Mouse (Mus musculus): Measurements from ENCODE around the gene Ints7.

Gene Ints7

GRCm38 (mm10) chr1:191585704-191586103, 10.3 kb downstream of the Ints7 start:
- DNase-seq: no peak

GRCm38 (mm10) chr1:191587062-191587461, 11.6 kb downstream of the Ints7 start:
- no peak for DNase-seq

- DNase-seq: no peak
Measured at GRCm38 (mm10) chr1:191588749-191589148, 13.3 kb downstream of the Ints7 start.

- DNase-seq: no peak
Measured at GRCm38 (mm10) chr1:191592016-191592720, 16.7 kb downstream of the Ints7 start.

GRCm38 (mm10) chr1:191596076-191596475, 20.6 kb downstream of the Ints7 start:
- no peak for DNase-seq

GRCm38 (mm10) chr1:191599210-191599609, 23.8 kb downstream of the Ints7 start:
- no peak for DNase-seq

GRCm38 (mm10) chr1:191604690-191605089, 29.3 kb downstream of the Ints7 start:
- no peak for DNase-seq

GRCm38 (mm10) chr1:191609051-191609450, 33.6 kb downstream of the Ints7 start:
- DNase-seq: no peak

- DNase-seq: no peak
Measured at GRCm38 (mm10) chr1:191609578-191609977, 34.1 kb downstream of the Ints7 start.

GRCm38 (mm10) chr1:191610357-191610756, 34.9 kb downstream of the Ints7 start:
- no peak for DNase-seq

- DNase-seq: no peak
Measured at GRCm38 (mm10) chr1:191611686-191612085, 36.2 kb downstream of the Ints7 start.

- DNase-seq: no peak
Measured at GRCm38 (mm10) chr1:191612877-191613276, 37.4 kb downstream of the Ints7 start.

GRCm38 (mm10) chr1:191616245-191616644, 40.8 kb downstream of the Ints7 start:
- no peak for DNase-seq

- no peak for DNase-seq
Measured at GRCm38 (mm10) chr1:191617589-191617988, 42.2 kb downstream of the Ints7 start.

- no peak for DNase-seq
Measured at GRCm38 (mm10) chr1:191618067-191618766, 42.8 kb downstream of the Ints7 start.

GRCm38 (mm10) chr1:191621096-191621495, 45.7 kb downstream of the Ints7 start:
- DNase-seq: no peak

- no peak for DNase-seq
Measured at GRCm38 (mm10) chr1:191622801-191623200, 47.4 kb downstream of the Ints7 start.

- no peak for DNase-seq
Measured at GRCm38 (mm10) chr1:191624492-191624891, 49.1 kb downstream of the Ints7 start.

- no peak for DNase-seq
Measured at GRCm38 (mm10) chr1:191625026-191625425, 49.6 kb downstream of the Ints7 start.

GRCm38 (mm10) chr1:191625620-191626019, 50.2 kb downstream of the Ints7 start:
- no peak for DNase-seq

- no peak for DNase-seq
Measured at GRCm38 (mm10) chr1:191628457-191629169, 53.2 kb downstream of the Ints7 start.

GRCm38 (mm10) chr1:191629170-191629636, 53.8 kb downstream of the Ints7 start:
- DNase-seq: no peak

GRCm38 (mm10) chr1:191632511-191633095, 57.2 kb downstream of the Ints7 start:
- DNase-seq: no peak
